Mouse (Mus musculus): ENCODE measurements around the gene Trub1. TPM values are rescaled to one million over a fixed set of nuclear protein-coding genes. Genes with fewer than 3 reads are reported as not detected.

Trub1 gene
- polyA plus RNA-seq, 1 experiment from 2014 or later: 22.1 TPM

GRCm38 (mm10) chr19:57436586-57437021 lies 16.1 kb upstream of the Trub1 start:
- no peaks in the 10 kb centered on the region for H3K36me3 ChIP-seq (ENCODE audit: control insufficient read depth, insufficient read depth, low read length)
- DNase-seq (ENCODE audit: low spot score) (no peak), ATAC-seq (replicated peaks; ENCODE audit: low FRiP score) (no peak)

DNA sequence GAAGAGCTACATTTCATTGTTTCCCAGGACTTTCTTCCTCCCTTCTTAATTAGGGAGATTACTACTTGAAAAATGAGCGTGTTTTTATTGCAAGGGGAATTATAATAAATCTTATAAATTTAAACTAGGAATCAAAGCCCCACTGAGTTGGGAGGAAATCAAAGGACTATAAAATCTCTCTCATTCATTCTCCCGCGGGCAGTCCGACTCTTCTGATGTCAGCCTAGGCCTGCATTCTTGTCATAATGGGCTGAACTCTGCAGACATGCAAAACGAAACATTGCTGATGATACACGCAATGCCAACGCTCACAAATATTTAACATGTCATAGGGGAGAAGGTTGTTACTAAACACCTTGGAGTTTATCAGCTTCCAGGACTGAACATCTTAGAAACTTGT lies 15.7 kb upstream of the Trub1 start:
- Histone ChIP-seq H3K27ac (ENCODE audit: low read depth, low read length) (no peak overlapping the region), H3K9me3 (ENCODE audit: control insufficient read depth, low read length) (no peaks in the 10 kb centered on the region), H3K9ac (ENCODE audit: low read length) (no peak overlapping the region), H3K4me2 (ENCODE audit: low read depth, low read length, severe bottlenecking) (no peak overlapping the region), H3K4me1 (replicated peaks; ENCODE audit: control insufficient read depth, insufficient read depth, low read length) (no peaks in the 10 kb centered on the region), H3K27me3 (ENCODE audit: control insufficient read depth, insufficient read depth, low read length) (no peaks in the 10 kb centered on the region), H3K36me3 (ENCODE audit: control insufficient read depth, insufficient read depth, low read length) (no peaks in the 10 kb centered on the region), H3K4me3 (ENCODE audit: low read depth, low read length) (no peak overlapping the region)
- WGBS: 92% methylated on average over 7 of the region's 7 CpGs
- no peak for DNase-seq (ENCODE audit: low spot score)
- no peak for ATAC-seq (replicated peaks; ENCODE audit: low FRiP score)

More at GRCm38 (mm10) chr19:57436586-57437021, 16.1 kb upstream of the Trub1 start:
- Histone ChIP-seq H3K4me2 (ENCODE audit: low read depth, low read length, severe bottlenecking) (no peak overlapping the region), H3K9ac (ENCODE audit: low read length) (no peak overlapping the region), H3K27me3 (ENCODE audit: control insufficient read depth, insufficient read depth, low read length) (no peaks in the 10 kb centered on the region), H3K4me1 (replicated peaks; ENCODE audit: control insufficient read depth, insufficient read depth, low read length) (no peaks in the 10 kb centered on the region), H3K27ac (ENCODE audit: low read depth, low read length) (no peak overlapping the region), H3K9me3 (ENCODE audit: control insufficient read depth, low read length) (no peaks in the 10 kb centered on the region), H3K4me3 (ENCODE audit: low read depth, low read length) (no peak overlapping the region)
- WGBS: 84% methylated on average over 10 of the region's 10 CpGs

DNA sequence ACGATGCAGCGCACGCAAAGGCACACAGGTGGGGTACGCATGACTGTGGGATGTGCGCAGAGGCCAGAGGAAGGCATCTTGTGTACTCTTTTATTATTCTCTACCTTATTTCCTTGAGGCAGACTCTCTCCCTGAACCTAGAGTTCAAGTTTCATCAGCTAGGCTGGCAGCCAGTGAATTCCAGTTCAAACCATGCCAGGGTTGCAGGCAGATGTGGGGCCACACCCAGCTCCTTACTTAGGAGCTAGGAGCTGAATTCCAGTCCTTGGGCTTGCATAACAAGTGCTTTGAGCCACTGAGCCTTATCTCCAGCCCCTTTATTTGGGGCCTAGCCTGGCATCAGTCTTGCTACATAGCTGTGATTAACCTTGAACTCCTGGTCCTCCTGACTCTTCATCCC lies 13.4 kb upstream of the Trub1 start:
- Histone ChIP-seq H3K27ac (ENCODE audit: low read depth, low read length) (no peak overlapping the region), H3K4me1 (replicated peaks; ENCODE audit: control insufficient read depth, insufficient read depth, low read length) (no peaks in the 10 kb centered on the region), H3K4me3 (ENCODE audit: low read depth, low read length) (no peak overlapping the region), H3K36me3 (ENCODE audit: control insufficient read depth, insufficient read depth, low read length) (no peaks in the 10 kb centered on the region), H3K4me2 (ENCODE audit: low read depth, low read length, severe bottlenecking) (no peak overlapping the region), H3K27me3 (ENCODE audit: control insufficient read depth, insufficient read depth, low read length) (no peaks in the 10 kb centered on the region), H3K9me3 (ENCODE audit: control insufficient read depth, low read length) (no peaks in the 10 kb centered on the region), H3K9ac (ENCODE audit: low read length) (no peak overlapping the region)
- 93% methylated on average over 5 of the region's 5 CpGs for WGBS
- ATAC-seq (replicated peaks; ENCODE audit: low FRiP score): no peak
- no peak for DNase-seq (ENCODE audit: low spot score)

GRCm38 (mm10) chr19:57441501-57441900 lies 11.2 kb upstream of the Trub1 start:
- DNase-seq (ENCODE audit: low spot score): no peak
- H3K4me1 ChIP-seq (replicated peaks; ENCODE audit: control insufficient read depth, insufficient read depth, low read length): no peaks in the 10 kb centered on the region
- H3K4me3 ChIP-seq (ENCODE audit: low read depth, low read length): no peak overlapping the region
- H3K27ac ChIP-seq (ENCODE audit: low read depth, low read length): no peak overlapping the region
- H3K36me3 ChIP-seq (ENCODE audit: control insufficient read depth, insufficient read depth, low read length): no peaks in the 10 kb centered on the region
- H3K9ac ChIP-seq (ENCODE audit: low read length): no peak overlapping the region
- H3K4me2 ChIP-seq (ENCODE audit: low read depth, low read length, severe bottlenecking): no peak overlapping the region
- no peaks in the 10 kb centered on the region for H3K9me3 ChIP-seq (ENCODE audit: control insufficient read depth, low read length)
- WGBS: 84% methylated on average over 7 of the region's 7 CpGs
- ATAC-seq (replicated peaks; ENCODE audit: low FRiP score): no peak
- no peaks in the 10 kb centered on the region for H3K27me3 ChIP-seq (ENCODE audit: control insufficient read depth, insufficient read depth, low read length)

DNA sequence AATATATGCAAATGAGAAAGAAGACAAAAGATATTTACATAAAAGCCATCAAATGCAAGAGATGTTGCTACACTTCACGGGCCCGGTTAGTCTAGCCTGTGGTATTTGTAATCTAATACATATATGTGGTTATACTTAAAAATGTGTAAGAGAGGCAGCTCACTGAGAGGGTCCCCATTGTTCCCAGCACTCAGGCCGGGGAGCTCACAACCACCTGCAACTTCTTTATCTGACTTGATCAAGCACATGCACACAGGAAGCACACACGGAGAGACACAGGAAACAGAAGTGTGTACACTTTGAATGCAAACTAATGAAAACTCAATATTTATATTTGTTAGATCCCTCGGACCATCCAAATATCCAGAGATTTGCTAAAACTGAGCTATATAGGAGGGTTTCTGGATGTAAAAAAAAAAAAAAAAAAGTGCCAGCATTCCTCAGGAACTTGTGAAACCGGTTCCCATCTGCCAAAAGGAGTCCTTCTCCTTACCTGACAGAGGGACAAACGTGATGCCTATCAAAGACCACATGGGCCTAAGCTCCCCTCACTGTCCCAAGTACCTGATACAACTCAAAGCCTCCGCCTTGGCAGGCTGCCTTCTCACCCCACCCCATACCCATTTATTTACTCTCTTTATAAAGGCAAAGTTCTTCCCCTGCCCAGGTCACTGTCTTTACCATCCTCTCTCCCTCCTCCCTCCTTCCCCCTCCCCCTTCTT lies 9.6 kb upstream of the Trub1 start:
- 53% methylated on average over 8 of the region's 8 CpGs for WGBS
- H3K4me1 ChIP-seq (replicated peaks; ENCODE audit: control insufficient read depth, insufficient read depth, low read length): no peaks in the 10 kb centered on the region
- no peaks in the 10 kb centered on the region for H3K36me3 ChIP-seq (ENCODE audit: control insufficient read depth, insufficient read depth, low read length)
- H3K9ac ChIP-seq (ENCODE audit: low read length): no peak overlapping the region
- no peak overlapping the region for H3K4me3 ChIP-seq (ENCODE audit: low read depth, low read length)
- no peak for DNase-seq (ENCODE audit: low spot score)
- no peak for ATAC-seq (replicated peaks; ENCODE audit: low FRiP score)
- no peaks in the 10 kb centered on the region for H3K9me3 ChIP-seq (ENCODE audit: control insufficient read depth, low read length)
- H3K4me2 ChIP-seq (ENCODE audit: low read depth, low read length, severe bottlenecking): no peak overlapping the region
- H3K27me3 ChIP-seq (ENCODE audit: control insufficient read depth, insufficient read depth, low read length): no peaks in the 10 kb centered on the region
- H3K27ac ChIP-seq (ENCODE audit: low read depth, low read length): no peak overlapping the region

DNA sequence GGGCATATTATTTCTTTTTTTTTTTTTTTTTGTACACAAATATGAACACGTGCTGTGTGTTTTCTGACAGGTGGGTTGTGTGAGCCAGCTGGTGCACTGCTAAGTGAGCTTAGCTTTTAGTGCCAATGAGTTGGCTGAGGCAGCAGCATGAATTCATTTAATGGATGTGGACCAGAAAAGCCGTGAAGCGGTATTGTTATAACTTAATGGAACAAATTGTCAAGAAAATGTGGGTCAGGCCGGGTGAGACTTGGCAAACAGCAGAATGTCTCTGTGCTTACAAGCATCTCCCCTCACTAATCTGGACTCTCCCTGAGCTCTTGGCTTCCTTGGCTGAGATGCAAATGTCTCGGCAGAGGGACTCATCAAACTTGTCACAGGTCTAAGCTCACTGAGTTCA lies 7.7 kb upstream of the Trub1 start:
- H3K4me1 ChIP-seq (replicated peaks; ENCODE audit: control insufficient read depth, insufficient read depth, low read length): no peaks in the 10 kb centered on the region
- no peak overlapping the region for H3K9ac ChIP-seq (ENCODE audit: low read length)
- no peaks in the 10 kb centered on the region for H3K9me3 ChIP-seq (ENCODE audit: control insufficient read depth, low read length)
- H3K36me3 ChIP-seq (ENCODE audit: control insufficient read depth, insufficient read depth, low read length): no peaks in the 10 kb centered on the region
- no peak for ATAC-seq (replicated peaks; ENCODE audit: low FRiP score)
- no peak overlapping the region for H3K4me3 ChIP-seq (ENCODE audit: low read depth, low read length)
- WGBS: 61% methylated on average over 5 of the region's 5 CpGs
- no peak overlapping the region for H3K4me2 ChIP-seq (ENCODE audit: low read depth, low read length, severe bottlenecking)
- H3K27me3 ChIP-seq (ENCODE audit: control insufficient read depth, insufficient read depth, low read length): no peaks in the 10 kb centered on the region
- no peak for DNase-seq (ENCODE audit: low spot score)
- no peak overlapping the region for H3K27ac ChIP-seq (ENCODE audit: low read depth, low read length)

DNA sequence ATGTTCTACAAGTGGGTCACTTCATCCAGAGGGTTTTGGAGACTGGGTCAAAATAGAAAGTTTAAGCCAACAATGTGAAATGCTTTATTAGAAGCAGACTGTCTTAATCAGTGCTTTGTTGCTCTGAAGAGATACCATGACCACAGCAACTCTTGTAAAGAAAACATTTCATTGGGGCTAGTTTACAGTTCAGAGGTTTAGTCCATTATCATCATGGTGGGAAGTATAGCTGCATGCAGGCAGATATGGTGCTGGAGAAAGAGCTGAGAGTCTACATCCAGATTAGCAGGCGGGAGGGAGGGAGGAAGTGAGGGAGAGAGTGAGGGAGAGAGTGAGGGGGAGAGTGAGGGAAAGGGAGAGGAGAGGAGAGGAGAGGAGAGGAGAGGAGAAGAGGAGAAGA lies 1.9 kb upstream of the Trub1 start:
- Histone ChIP-seq H3K27ac (ENCODE audit: low read depth, low read length) (no peak overlapping the region), H3K27me3 (ENCODE audit: control insufficient read depth, insufficient read depth, low read length) (no peaks in the 10 kb centered on the region), H3K9me3 (ENCODE audit: control insufficient read depth, low read length) (no peaks in the 10 kb centered on the region), H3K36me3 (ENCODE audit: control insufficient read depth, insufficient read depth, low read length) (no peaks in the 10 kb centered on the region), H3K4me2 (ENCODE audit: low read depth, low read length, severe bottlenecking) (no peak overlapping the region), H3K9ac (ENCODE audit: low read length) (no peak overlapping the region), H3K4me1 (replicated peaks; ENCODE audit: control insufficient read depth, insufficient read depth, low read length) (peaks cover 8% of the 10 kb centered on the region; the same call in 1 of the 2 replicates), H3K4me3 (ENCODE audit: low read depth, low read length) (no peak overlapping the region)
- ATAC-seq (replicated peaks; ENCODE audit: low FRiP score): no peak
- no peak for DNase-seq (ENCODE audit: low spot score)
- 70% methylated on average over 1 of the region's 1 CpGs for WGBS

- no peak for DNase-seq (ENCODE audit: low spot score)
- H3K9me3 ChIP-seq (ENCODE audit: control insufficient read depth, low read length): no peaks in the 10 kb centered on the region
- no peaks in the 10 kb centered on the region for H3K36me3 ChIP-seq (ENCODE audit: control insufficient read depth, insufficient read depth, low read length)
- peaks cover 8% of the 10 kb centered on the region; the same call in 1 of the 2 replicates for H3K4me1 ChIP-seq (replicated peaks; ENCODE audit: control insufficient read depth, insufficient read depth, low read length)
- ATAC-seq (replicated peaks; ENCODE audit: low FRiP score): no peak
- H3K4me2 ChIP-seq (ENCODE audit: low read depth, low read length, severe bottlenecking): no peak overlapping the region
- no peak overlapping the region for H3K9ac ChIP-seq (ENCODE audit: low read length)
- no peak overlapping the region for H3K27ac ChIP-seq (ENCODE audit: low read depth, low read length)
- WGBS: 57% methylated on average over 4 of the region's 4 CpGs
- H3K27me3 ChIP-seq (ENCODE audit: control insufficient read depth, insufficient read depth, low read length): no peaks in the 10 kb centered on the region
- no peak overlapping the region for H3K4me3 ChIP-seq (ENCODE audit: low read depth, low read length)
Measured at GRCm38 (mm10) chr19:57451762-57452161, 950 bp upstream of the Trub1 start.

- H3K4me3 ChIP-seq (ENCODE audit: low read depth, low read length): peak overlapping the region; percentile 82
- no peak for DNase-seq (ENCODE audit: low spot score)
- no peaks in the 10 kb centered on the region for H3K9me3 ChIP-seq (ENCODE audit: control insufficient read depth, low read length)
- ATAC-seq (replicated peaks; ENCODE audit: low FRiP score): peak; percentile 36; the same call in 1 of the 2 replicates
- H3K36me3 ChIP-seq (ENCODE audit: control insufficient read depth, insufficient read depth, low read length): no peaks in the 10 kb centered on the region
- no peaks in the 10 kb centered on the region for H3K27me3 ChIP-seq (ENCODE audit: control insufficient read depth, insufficient read depth, low read length)
- peak overlapping the region; percentile 67 for H3K4me2 ChIP-seq (ENCODE audit: low read depth, low read length, severe bottlenecking)
- WGBS: 10% methylated on average over 6 of the region's 6 CpGs
- H3K27ac ChIP-seq (ENCODE audit: low read depth, low read length): no peak overlapping the region
- peaks cover 8% of the 10 kb centered on the region; the same call in 1 of the 2 replicates for H3K4me1 ChIP-seq (replicated peaks; ENCODE audit: control insufficient read depth, insufficient read depth, low read length)
- peak overlapping the region; percentile 81 for H3K9ac ChIP-seq (ENCODE audit: low read length)
Measured at GRCm38 (mm10) chr19:57453218-57453600, 497 bp downstream of the Trub1 start.

Data from forebrain, embryonic 11.5 days (tissue).